ENCODE assay signal across 22 mouse cellular contexts in genomic region chr2:20689389-20689788, GRCm38 (mm10).
DNase-seq lines count a peak whose midpoint lies in the region; ATAC-seq and TF ChIP-seq lines count a peak whose summit lies in the region.
"Had no signal": no experiment of that assay in that cellular context is flagged by ENCODE, and none has a peak within 500 bp of the region (broad histone marks: within the 10 kb centered on the region; RNA-seq: fewer than 3 reads in every experiment).

No protein-coding gene starts in this region.

- ATAC-seq in midbrain, embryonic 12.5 days (ENCODE audit: low FRiP score, low read depth): peak; percentile 16
- ATAC-seq in midbrain, embryonic 16.5 days: no peak
- ATAC-seq in embryonic facial prominence, embryonic 11.5 days (replicated peaks; ENCODE audit: insufficient number of reproducible peaks, low FRiP score, low TSS enrichment, low read depth): no peak
- ATAC-seq: liver, postnatal 0 days; midbrain, embryonic 13.5 days had no signal

- no peak overlapping the region for H3K4me2 ChIP-seq in midbrain, embryonic 12.5 days (replicated peaks)
- H3K4me2 ChIP-seq in midbrain, embryonic 16.5 days (ENCODE audit: low read length): no peak overlapping the region
- no peak overlapping the region for H3K4me2 ChIP-seq in embryonic facial prominence, embryonic 11.5 days (ENCODE audit: low read depth, low read length)
- H3K4me2 ChIP-seq: embryonic facial prominence, embryonic 12.5 days; heart, embryonic 13.5 days; midbrain, embryonic 13.5 days had no signal

- H3K9me3 ChIP-seq in midbrain, embryonic 12.5 days: no peaks in the 10 kb centered on the region
- H3K9me3 ChIP-seq in midbrain, embryonic 16.5 days (replicated peaks; ENCODE audit: control insufficient read depth, low read length, poor library complexity, severe bottlenecking): no peaks in the 10 kb centered on the region
- no peaks in the 10 kb centered on the region for H3K9me3 ChIP-seq in embryonic facial prominence, embryonic 11.5 days (replicated peaks; ENCODE audit: control insufficient read depth, low read length)
- H3K9me3 ChIP-seq: embryonic facial prominence, embryonic 12.5 days; heart, embryonic 13.5 days; midbrain, embryonic 13.5 days had no signal

- no peak for TF ChIP-seq CTCF in small intestine, adult 2 months (IDR thresholded peaks at IDR 0.05; ENCODE audit: extremely low read depth, insufficient read length, insufficient replicate concordance, low read depth, low read length)

- no peaks in the 10 kb centered on the region for H3K36me3 ChIP-seq in midbrain, embryonic 12.5 days
- H3K36me3 ChIP-seq in midbrain, embryonic 16.5 days (ENCODE audit: control insufficient read depth, insufficient read depth, low read length): no peaks in the 10 kb centered on the region
- H3K36me3 ChIP-seq in embryonic facial prominence, embryonic 11.5 days (replicated peaks; ENCODE audit: control insufficient read depth, insufficient read depth, low read depth, low read length): no peaks in the 10 kb centered on the region
- H3K36me3 ChIP-seq in small intestine, adult 2 months (ENCODE audit: control insufficient read depth, insufficient read depth, low read length): no peaks in the 10 kb centered on the region
- H3K36me3 ChIP-seq: embryonic facial prominence, embryonic 12.5 days; heart, embryonic 13.5 days; midbrain, embryonic 13.5 days had no signal

- no peaks in the 10 kb centered on the region for H3K27me3 ChIP-seq in midbrain, embryonic 12.5 days
- no peaks in the 10 kb centered on the region for H3K27me3 ChIP-seq in midbrain, embryonic 16.5 days (ENCODE audit: control insufficient read depth, insufficient read depth, low read depth, low read length)
- no peaks in the 10 kb centered on the region for H3K27me3 ChIP-seq in embryonic facial prominence, embryonic 11.5 days (ENCODE audit: control insufficient read depth, insufficient read depth, low read length)
- H3K27me3 ChIP-seq in small intestine, adult 2 months (ENCODE audit: control insufficient read depth, insufficient read depth, low read length): no peaks in the 10 kb centered on the region
- H3K27me3 ChIP-seq: embryonic facial prominence, embryonic 12.5 days; heart, embryonic 13.5 days; midbrain, embryonic 13.5 days had no signal

- no peak for TF ChIP-seq POLR2A in small intestine, adult 2 months (IDR thresholded peaks at IDR 0.05; ENCODE audit: low read depth, low read length)

- H3K4me1 ChIP-seq in midbrain, embryonic 12.5 days: peaks cover 5% of the 10 kb centered on the region; the same call in 1 of the 2 replicates
- no peaks in the 10 kb centered on the region for H3K4me1 ChIP-seq in midbrain, embryonic 16.5 days (ENCODE audit: control insufficient read depth, insufficient read depth, low read length)
- H3K4me1 ChIP-seq in embryonic facial prominence, embryonic 11.5 days (ENCODE audit: control insufficient read depth, insufficient read depth, low read length): no peaks in the 10 kb centered on the region
- peaks cover 28% of the 10 kb centered on the region for H3K4me1 ChIP-seq in small intestine, adult 2 months (ENCODE audit: control insufficient read depth, insufficient read depth, insufficient read length, low read length)
- H3K4me1 ChIP-seq: embryonic facial prominence, embryonic 12.5 days had no signal

- H3K27ac ChIP-seq in midbrain, embryonic 12.5 days (replicated peaks): no peak overlapping the region
- H3K27ac ChIP-seq in midbrain, embryonic 16.5 days (ENCODE audit: low read length): no peak overlapping the region
- H3K27ac ChIP-seq in embryonic facial prominence, embryonic 11.5 days (replicated peaks; ENCODE audit: low read depth, low read length): no peak overlapping the region
- H3K27ac ChIP-seq in small intestine, adult 2 months (ENCODE audit: insufficient read depth, low read depth, low read length): peak overlapping the region; percentile 90
- H3K27ac ChIP-seq: embryonic facial prominence, embryonic 12.5 days; heart, embryonic 13.5 days; kidney, postnatal 0 days; midbrain, embryonic 13.5 days had no signal

- peak; percentile 58 for DNase-seq in R1 (ENCODE audit: low read depth, low spot score)
- DNase-seq in embryonic facial prominence, embryonic 11.5 days (ENCODE audit: low spot score): peak; percentile 4
- no peak for DNase-seq in lung, postnatal 4 days
- DNase-seq in ovary, postnatal 14 days (ENCODE audit: low spot score): no peak
- DNase-seq in lung, postnatal 25 days (ENCODE audit: low spot score): no peak
- DNase-seq: adrenal gland, postnatal 36 days; cerebellum, adult 9-10 months; gastrocnemius, postnatal 25 days; heart, postnatal 4 days; liver; liver, postnatal 0 days; lung, postnatal 36 days; right cerebral cortex, adult 18-20 months; thymus, postnatal 36 days had no signal

- H3K9ac ChIP-seq in midbrain, embryonic 12.5 days (replicated peaks): no peak overlapping the region
- H3K9ac ChIP-seq in midbrain, embryonic 16.5 days (ENCODE audit: low read depth, low read length): no peak overlapping the region
- H3K9ac ChIP-seq in embryonic facial prominence, embryonic 11.5 days (replicated peaks; ENCODE audit: low read length): no peak overlapping the region
- H3K9ac ChIP-seq: embryonic facial prominence, embryonic 12.5 days; heart, embryonic 13.5 days; liver, postnatal 0 days; midbrain, embryonic 13.5 days had no signal

- 35% methylated on average over 3 of the region's 3 CpGs for WGBS in midbrain, embryonic 12.5 days
- WGBS in midbrain, embryonic 16.5 days: 35% methylated on average over 3 of the region's 3 CpGs
- 20% methylated on average over 3 of the region's 3 CpGs for WGBS in embryonic facial prominence, embryonic 11.5 days
- WGBS in small intestine, adult 2 months: 20% methylated on average over 3 of the region's 3 CpGs

- no peak overlapping the region for H3K4me3 ChIP-seq in midbrain, embryonic 12.5 days
- H3K4me3 ChIP-seq in midbrain, embryonic 16.5 days (ENCODE audit: low read depth, low read length): no peak overlapping the region
- no peak overlapping the region for H3K4me3 ChIP-seq in embryonic facial prominence, embryonic 11.5 days (ENCODE audit: low read depth, low read length)
- no peak overlapping the region for H3K4me3 ChIP-seq in small intestine, adult 2 months (ENCODE audit: low read depth, low read length)
- H3K4me3 ChIP-seq: embryonic facial prominence, embryonic 12.5 days; heart, embryonic 13.5 days; midbrain, embryonic 13.5 days; myocyte had no signal

Comparison
In these comparisons a context has a peak if more than half of its experiments do, and no peak if none do; other contexts are left out.
1. DNase-seq: peak in R1 (single experiment) and embryonic facial prominence, embryonic 11.5 days (single experiment); none in lung, postnatal 4 days (0 of 2), ovary, postnatal 14 days (single experiment) and lung, postnatal 25 days (single experiment).